Mouse (Mus musculus): ENCODE measurements at regions not wholly inside any gene's neighbourhood (a gene's known extent, or its start where the extent isn't known, plus 50 kb on each side); places are given as distances from the start of the nearest gene placed in this dataset.

DNA sequence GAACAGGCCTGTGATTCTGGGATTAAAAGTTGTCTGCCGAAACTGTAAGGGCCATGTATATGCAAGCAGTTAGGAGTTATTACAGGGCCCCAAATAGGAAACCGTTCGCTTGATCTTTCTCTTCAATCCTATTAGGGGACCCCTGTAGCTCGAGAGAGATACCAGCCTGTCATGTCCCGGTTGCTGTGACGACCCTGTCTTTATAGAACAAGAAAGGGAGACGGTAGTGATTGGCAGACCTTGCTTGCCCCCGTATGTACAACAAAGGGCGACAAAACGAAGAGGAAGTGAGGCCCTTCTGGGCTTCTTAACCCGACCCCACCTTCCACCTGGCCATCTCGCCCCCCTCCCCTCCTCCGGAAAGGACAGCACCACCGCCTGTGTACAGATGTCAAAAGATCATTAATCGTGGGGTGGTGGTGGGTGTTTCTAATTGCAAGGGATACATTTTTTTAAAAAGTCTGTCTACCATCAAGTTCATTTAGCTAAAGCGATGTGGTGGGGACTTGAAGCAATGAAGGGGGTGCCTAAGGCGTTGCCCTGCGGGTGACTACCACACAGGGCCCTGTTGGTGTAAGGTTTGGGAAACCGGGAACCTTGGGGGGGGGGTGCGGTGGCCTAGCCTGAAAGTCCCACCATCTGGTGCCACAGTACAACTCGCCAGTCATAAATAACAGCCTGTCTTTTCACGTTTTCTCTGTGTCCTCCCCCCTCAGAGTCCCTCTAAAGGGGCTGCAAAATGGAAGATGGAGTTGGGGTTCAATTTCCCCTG, 155.1 kb downstream of the Insig2 start:
- peaks cover 40% of the 10 kb centered on the region for H3K27me3 ChIP-seq (replicated peaks)
- no peak overlapping the region for H3K4me3 ChIP-seq (replicated peaks)
- H3K9me3 ChIP-seq, result 0 out of 2 replicates have a peak, but pooled peaks cover 4% of the 10 kb centered on the region
- H3K36me3 ChIP-seq (replicated peaks; ENCODE audit: low read length), result no peaks in the 10 kb centered on the region
- peaks cover 6% of the 10 kb centered on the region for H3K4me1 ChIP-seq
- TF ChIP-seq GATA1 (IDR thresholded peaks at IDR 0.05; ENCODE audit: borderline replicate concordance, low read length), result no peak
- no peak for TF ChIP-seq FLI1 (IDR thresholded peaks at IDR 0.05; ENCODE audit: low read length)

DNA sequence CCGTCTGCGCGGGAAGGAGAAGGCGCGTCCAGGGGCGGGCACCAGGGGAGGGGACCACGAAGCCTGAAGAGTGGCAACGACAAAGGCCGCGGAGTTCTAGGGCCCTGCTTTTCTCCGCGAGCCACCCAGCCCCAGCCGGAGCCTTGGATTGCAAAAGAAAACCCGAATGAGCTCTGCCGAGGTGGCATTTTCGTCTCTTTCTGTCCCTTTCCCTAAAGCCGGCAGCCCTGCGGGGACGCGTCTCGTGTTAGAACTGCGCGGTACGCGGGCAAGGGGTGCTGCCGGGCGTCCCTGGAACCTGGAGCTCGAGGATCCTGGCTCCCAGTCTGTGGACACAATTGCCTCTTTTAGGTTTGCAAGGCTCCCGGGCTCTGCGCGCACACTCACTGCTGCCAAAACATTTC, 154.5 kb downstream of the Insig2 start:
- H3K4me1 ChIP-seq, result peaks cover 6% of the 10 kb centered on the region
- TF ChIP-seq FLI1 (IDR thresholded peaks at IDR 0.05; ENCODE audit: low read length), result no peak
- no peak for TF ChIP-seq GATA1 (IDR thresholded peaks at IDR 0.05; ENCODE audit: borderline replicate concordance, low read length)

DNA sequence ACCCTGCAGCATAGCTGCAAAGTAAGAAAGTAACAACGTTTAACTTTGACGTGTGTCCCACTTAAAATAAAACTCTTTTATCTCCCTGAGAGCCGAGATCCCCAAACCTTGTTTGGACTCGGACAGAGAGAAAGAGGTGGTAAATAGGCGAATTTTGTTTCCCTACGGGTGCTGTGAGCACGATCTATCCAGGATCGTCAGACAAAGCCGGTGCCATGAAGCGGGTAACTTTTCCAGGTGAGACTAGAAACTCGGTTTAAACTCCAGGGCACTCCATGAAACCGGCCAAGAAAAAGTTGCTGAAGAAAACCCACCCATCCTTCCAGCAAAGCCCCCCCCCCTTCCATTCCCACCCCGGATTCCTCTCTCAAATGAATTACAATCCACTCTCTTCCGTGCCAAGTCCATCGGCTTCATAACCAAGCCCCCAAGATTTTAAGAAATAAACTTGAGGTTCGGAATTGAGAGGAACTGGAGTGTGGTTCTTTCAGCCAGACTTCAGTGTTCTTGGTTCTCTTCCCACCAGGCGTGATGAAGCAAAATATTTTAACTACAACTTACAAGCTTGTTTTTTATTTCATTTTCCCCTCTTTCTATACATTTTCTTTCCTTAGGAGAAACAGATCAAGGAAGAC, 153.7 kb downstream of the Insig2 start:
- Histone ChIP-seq H3K9me3 (0 out of 2 replicates have a peak, but pooled peaks cover 4% of the 10 kb centered on the region), H3K4me3 (replicated peaks) (peak overlapping the region; percentile 33), H3K36me3 (replicated peaks; ENCODE audit: low read length) (no peaks in the 10 kb centered on the region), H3K4me1 (peaks cover 6% of the 10 kb centered on the region), H3K27me3 (replicated peaks) (peaks cover 42% of the 10 kb centered on the region)
- TF ChIP-seq GATA1 (IDR thresholded peaks at IDR 0.05; ENCODE audit: borderline replicate concordance, low read length) (no peak), FLI1 (IDR thresholded peaks at IDR 0.05; ENCODE audit: low read length) (no peak)

More for the DNA sequence above, 154.5 kb downstream of the Insig2 start:
- peaks cover 42% of the 10 kb centered on the region for H3K27me3 ChIP-seq (replicated peaks)
- H3K4me3 ChIP-seq (replicated peaks), result peak overlapping the region; percentile 4
- H3K9me3 ChIP-seq, result 0 out of 2 replicates have a peak, but pooled peaks cover 4% of the 10 kb centered on the region
- H3K36me3 ChIP-seq (replicated peaks; ENCODE audit: low read length), result no peaks in the 10 kb centered on the region

DNA sequence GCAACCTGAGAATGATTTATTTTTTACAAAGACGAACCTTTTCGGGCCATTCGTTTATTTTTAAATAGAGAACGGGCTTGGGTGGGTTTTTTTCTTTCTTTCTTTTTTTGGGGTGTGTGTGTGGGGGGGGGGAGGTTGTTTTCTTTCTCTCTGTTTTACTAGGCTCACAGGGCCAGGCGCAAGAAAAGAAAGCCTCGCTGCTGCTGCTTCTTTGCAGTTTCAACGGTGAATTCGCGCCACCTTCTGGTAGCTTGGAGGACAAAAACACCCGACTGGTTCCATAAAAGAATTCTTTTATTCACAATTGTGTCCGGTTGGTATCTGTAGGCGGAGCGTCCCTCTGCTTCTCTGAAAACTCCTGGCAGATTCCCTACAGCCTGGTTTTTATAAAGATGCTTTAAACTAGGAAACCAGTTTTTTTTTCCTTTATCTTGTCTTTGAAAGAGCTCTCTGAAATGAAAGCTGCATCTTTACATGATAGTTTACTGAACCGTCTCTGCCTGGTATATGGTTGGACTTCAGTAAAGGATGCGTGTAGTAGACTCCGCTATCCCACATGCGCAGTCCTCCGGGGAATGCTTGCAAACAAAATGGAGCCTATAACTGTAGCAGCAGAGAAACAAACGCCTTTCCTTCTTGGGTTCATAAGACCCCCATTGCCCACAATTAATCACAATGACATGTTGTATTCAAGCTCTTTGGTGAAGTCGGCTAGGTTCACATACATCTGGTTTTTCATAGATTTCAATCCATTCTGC, 151.9 kb downstream of the Insig2 start:
- Histone ChIP-seq H3K27me3 (replicated peaks) (peaks cover 40% of the 10 kb centered on the region), H3K4me3 (replicated peaks) (peak overlapping the region; percentile 62), H3K9me3 (no peaks in the 10 kb centered on the region), H3K4me1 (peaks cover 6% of the 10 kb centered on the region), H3K36me3 (replicated peaks; ENCODE audit: low read length) (no peaks in the 10 kb centered on the region)
- TF ChIP-seq GATA1 (IDR thresholded peaks at IDR 0.05; ENCODE audit: borderline replicate concordance, low read length) (no peak), FLI1 (IDR thresholded peaks at IDR 0.05; ENCODE audit: low read length) (no peak)

DNA sequence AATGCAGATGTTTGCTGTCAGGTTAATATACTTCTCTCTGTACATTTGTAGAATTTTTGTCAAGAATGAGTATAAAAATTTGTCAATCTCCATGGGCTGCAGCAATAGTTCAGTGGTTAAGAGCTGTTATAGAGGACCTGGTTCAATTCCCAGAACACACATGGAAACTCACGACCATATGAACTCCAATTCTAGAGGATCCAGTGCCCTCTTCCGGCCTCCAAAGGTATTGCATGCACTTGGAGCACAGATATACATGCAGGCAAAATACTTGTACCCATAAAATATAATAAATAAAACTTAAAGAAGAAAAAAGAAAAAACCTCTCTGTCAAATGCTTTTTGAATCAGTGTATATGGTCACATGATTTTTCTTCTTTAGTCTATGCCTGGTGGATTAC, 143.5 kb downstream of the Insig2 start:
- TF ChIP-seq GATA1 (IDR thresholded peaks at IDR 0.05; ENCODE audit: borderline replicate concordance, low read length) (no peak), FLI1 (IDR thresholded peaks at IDR 0.05; ENCODE audit: low read length) (no peak)
- H3K36me3 ChIP-seq (replicated peaks; ENCODE audit: low read length), result no peaks in the 10 kb centered on the region
- H3K4me3 ChIP-seq (replicated peaks), result no peak overlapping the region
- H3K27me3 ChIP-seq (replicated peaks), result no peaks in the 10 kb centered on the region
- H3K4me1 ChIP-seq, result no peaks in the 10 kb centered on the region
- H3K9me3 ChIP-seq, result 0 out of 2 replicates have a peak, but pooled peaks cover 2% of the 10 kb centered on the region

DNA sequence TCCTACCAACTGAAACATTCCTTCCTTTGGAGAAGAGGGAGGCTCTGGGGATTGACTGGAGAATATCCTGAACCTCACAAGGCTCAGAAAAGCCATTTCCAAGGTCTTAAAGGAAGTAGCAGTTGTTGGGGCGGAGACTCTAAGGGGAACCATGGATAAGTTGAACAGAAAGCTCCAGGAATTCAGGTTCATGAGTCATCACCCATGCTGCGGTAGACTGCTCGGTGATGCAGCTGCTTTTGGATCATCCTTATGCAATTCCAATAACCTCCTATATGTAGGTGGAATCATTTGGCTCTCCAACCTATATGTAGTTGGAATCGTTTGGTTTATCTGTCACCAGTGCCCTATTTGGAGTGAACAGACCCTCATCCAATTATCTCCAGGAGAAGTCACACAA, 137.6 kb downstream of the Insig2 start:
- TF ChIP-seq GATA1 (IDR thresholded peaks at IDR 0.05; ENCODE audit: borderline replicate concordance, low read length), result no peak
- no peak for TF ChIP-seq FLI1 (IDR thresholded peaks at IDR 0.05; ENCODE audit: low read length)

DNA sequence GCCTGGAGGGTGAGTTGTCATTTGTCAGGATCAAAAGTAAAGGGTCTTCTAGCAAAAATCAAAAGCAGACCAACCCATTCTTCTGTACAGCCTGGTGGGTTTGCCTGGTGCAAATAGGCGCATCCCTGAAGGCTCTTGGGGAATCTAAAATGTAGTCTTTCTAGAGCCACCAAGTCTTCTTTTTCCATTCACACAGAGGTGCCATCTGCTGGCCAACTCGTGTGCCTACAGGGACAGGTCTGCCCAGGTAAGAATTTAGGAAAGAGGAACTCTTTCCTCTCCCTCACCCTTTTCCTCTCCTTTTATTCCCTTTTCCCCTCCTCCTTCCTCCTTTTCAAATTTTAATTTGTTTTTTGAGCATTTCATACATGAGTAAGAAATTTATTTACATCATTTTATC, 116.5 kb downstream of the Insig2 start:
- H3K9me3 ChIP-seq, result no peaks in the 10 kb centered on the region
- TF ChIP-seq FLI1 (IDR thresholded peaks at IDR 0.05; ENCODE audit: low read length) (no peak), GATA1 (IDR thresholded peaks at IDR 0.05; ENCODE audit: borderline replicate concordance, low read length) (no peak)
- H3K27me3 ChIP-seq (replicated peaks), result no peaks in the 10 kb centered on the region
- no peaks in the 10 kb centered on the region for H3K36me3 ChIP-seq (replicated peaks; ENCODE audit: low read length)
- H3K4me1 ChIP-seq, result no peaks in the 10 kb centered on the region
- no peak overlapping the region for H3K4me3 ChIP-seq (replicated peaks)

More for the DNA sequence above, 137.6 kb downstream of the Insig2 start:
- Histone ChIP-seq H3K36me3 (replicated peaks; ENCODE audit: low read length) (no peaks in the 10 kb centered on the region), H3K9me3 (0 out of 2 replicates have a peak, but pooled peaks cover 2% of the 10 kb centered on the region), H3K4me3 (replicated peaks) (no peak overlapping the region), H3K4me1 (no peaks in the 10 kb centered on the region), H3K27me3 (replicated peaks) (no peaks in the 10 kb centered on the region)

DNA sequence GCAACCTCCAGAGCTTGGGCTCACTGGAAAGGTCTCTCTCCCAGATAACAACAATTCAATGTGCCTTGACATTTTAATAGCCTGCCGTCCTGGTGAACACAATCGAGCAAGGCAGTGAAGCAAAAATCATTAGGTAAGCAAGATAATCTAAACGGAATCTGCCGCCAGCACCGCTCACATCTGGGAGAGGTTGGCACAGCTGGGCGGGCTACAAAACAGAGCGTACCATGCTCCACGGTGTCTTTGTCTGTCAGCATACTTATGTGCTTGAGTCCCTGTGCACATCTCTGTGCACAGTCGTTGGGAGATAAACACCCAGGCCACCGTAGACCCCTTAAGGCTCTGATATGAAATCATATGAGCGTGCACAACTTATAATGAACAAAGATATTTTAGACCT, 108.1 kb downstream of the Insig2 start:
- Histone ChIP-seq H3K4me3 (replicated peaks) (no peak overlapping the region), H3K4me1 (no peaks in the 10 kb centered on the region), H3K27me3 (replicated peaks) (no peaks in the 10 kb centered on the region), H3K36me3 (replicated peaks; ENCODE audit: low read length) (no peaks in the 10 kb centered on the region), H3K9me3 (no peaks in the 10 kb centered on the region)
- no peak for TF ChIP-seq GATA1 (IDR thresholded peaks at IDR 0.05; ENCODE audit: borderline replicate concordance, low read length)
- no peak for TF ChIP-seq FLI1 (IDR thresholded peaks at IDR 0.05; ENCODE audit: low read length)

DNA sequence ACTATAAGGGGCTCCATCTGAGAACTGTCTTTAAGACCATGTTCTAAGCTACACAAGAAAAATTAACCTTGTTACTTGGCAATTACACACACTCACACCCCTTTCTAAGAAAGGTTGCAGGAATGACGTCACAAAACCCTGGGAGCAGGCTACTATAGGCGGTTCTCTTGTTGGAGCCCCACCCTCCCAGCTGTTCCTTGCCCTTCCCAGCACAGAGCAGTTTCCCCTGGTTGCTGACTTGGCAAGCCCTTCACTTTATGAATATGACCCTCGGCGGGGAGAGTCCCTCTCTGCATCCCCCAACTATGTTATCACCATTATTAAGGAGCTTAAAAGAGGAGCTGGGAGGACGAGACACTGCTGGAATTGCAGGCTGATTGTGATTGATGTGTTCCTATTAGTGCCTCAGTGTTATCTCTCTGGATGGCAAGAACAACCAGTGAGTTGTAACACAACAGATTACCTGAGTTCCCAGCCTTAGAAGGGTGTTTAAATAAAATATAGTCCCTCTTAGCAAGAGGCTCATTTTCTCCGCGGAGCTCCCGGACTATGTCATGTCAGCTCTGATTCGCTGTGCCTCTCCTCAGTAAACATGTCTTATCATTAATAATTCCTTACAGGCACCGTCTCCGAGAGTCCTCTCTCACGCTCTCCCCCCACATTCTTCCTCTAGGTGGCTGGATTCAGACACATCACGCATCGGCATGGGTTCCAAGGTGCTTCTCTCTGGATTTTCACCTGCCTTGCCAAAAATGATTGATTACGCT, 105.7 kb downstream of the Insig2 start:
- H3K4me1 ChIP-seq, result no peaks in the 10 kb centered on the region
- no peaks in the 10 kb centered on the region for H3K9me3 ChIP-seq
- TF ChIP-seq GATA1 (IDR thresholded peaks at IDR 0.05; ENCODE audit: borderline replicate concordance, low read length) (no peak), FLI1 (IDR thresholded peaks at IDR 0.05; ENCODE audit: low read length) (no peak)
- H3K4me3 ChIP-seq (replicated peaks), result no peak overlapping the region
- no peaks in the 10 kb centered on the region for H3K27me3 ChIP-seq (replicated peaks)
- no peaks in the 10 kb centered on the region for H3K36me3 ChIP-seq (replicated peaks; ENCODE audit: low read length)
